Mouse (Mus musculus): Measurements from ENCODE around the gene Meis3. TPM values are rescaled to one million over a fixed set of nuclear protein-coding genes. Genes with fewer than 3 reads are reported as not detected.

Meis3 gene
- total RNA-seq, 2 experiments from 2014 or later: 3.9 to 4.9 TPM

GRCm38 (mm10) chr7:16207496-16207895 is 32.6 kb downstream of the Meis3 start:
- peak in 1 of 2 experiments; percentile 25 for DNase-seq
- intact Hi-C loops (cut with DNase I): no loop called here

- intact Hi-C loops (cut with DNase I): no loop called here
- DNase-seq: no peak
Measured at GRCm38 (mm10) chr7:16208781-16209665, 34.1 kb downstream of the Meis3 start.

- DNase-seq: no peak
- intact Hi-C loops (cut with DNase I): no loop called here
Measured at GRCm38 (mm10) chr7:16210862-16211365, 36.0 kb downstream of the Meis3 start.

GRCm38 (mm10) chr7:16213196-16213595 is 38.3 kb downstream of the Meis3 start:
- no peak for DNase-seq
- intact Hi-C loops (cut with DNase I): no loop called here

- no peak for DNase-seq
- intact Hi-C loops (cut with DNase I): no loop called here
Measured at GRCm38 (mm10) chr7:16213986-16214385, 39.1 kb downstream of the Meis3 start.

GRCm38 (mm10) chr7:16221582-16222272 is 46.8 kb downstream of the Meis3 start, which contains the start of gene Dhx34:
TSS of gene Dhx34 (minus strand) at chr7:16222037.
- DNase-seq: peak; percentile 96 to 97
- intact Hi-C loops (cut with DNase I): loop anchor here (5.0 kb wide), 1 partner anchor 41 kb away; no protein-coding TSS in a partner anchor

- peak in 1 of 2 experiments; percentile 30 for DNase-seq
- intact Hi-C loops (cut with DNase I): no loop called here
Measured at GRCm38 (mm10) chr7:16229869-16230268, 55.0 kb downstream of the Meis3 start.

Other genes with a start within 250 kb of the Meis3 start
- 100 to 1,000 TPM; 137 to 141 TPM for gene Nop53, start 229.0 kb upstream of the Meis3 start, total RNA-seq (2021)
- gene Ehd2, start 207.5 kb upstream of the Meis3 start, total RNA-seq (2021): 100 to 1,000 TPM in 1 of 2 experiments, 10 to 100 TPM in 1; 93.1 to 131 TPM
- 1 to 10 TPM; 8.1 to 8.2 TPM for gene Bicra, start 127.2 kb upstream of the Meis3 start, total RNA-seq (2021)
- not detected for gene Zfp541, start 113.3 kb upstream of the Meis3 start, total RNA-seq (2021)
- 10 to 100 TPM; 81.3 to 84.7 TPM for gene Napa, start 76.6 kb upstream of the Meis3 start, total RNA-seq (2021)
- 10 to 100 TPM; 23.0 to 23.1 TPM for gene Kptn, start 55.2 kb upstream of the Meis3 start, total RNA-seq (2021)
- gene Slc8a2, start 45.3 kb upstream of the Meis3 start, total RNA-seq (2021): 1 to 10 TPM in 1 of 2 experiments, under 1 TPM in 1; 0.67 to 1.1 TPM
- gene Dhx34, start 46.9 kb downstream of the Meis3 start, total RNA-seq (2021): 1 to 10 TPM; 7.9 to 8.7 TPM
- gene C5ar2, start 69.1 kb downstream of the Meis3 start, total RNA-seq (2021): 1 to 10 TPM; 1.2 to 1.7 TPM
- gene C5ar1, start 84.5 kb downstream of the Meis3 start, total RNA-seq (2021): 1 to 10 TPM; 6.4 to 7.8 TPM
- 10 to 100 TPM; 17.0 to 17.8 TPM for gene Inafm1, start 98.5 kb downstream of the Meis3 start, total RNA-seq (2021)
- 10 to 100 TPM; 34.6 to 36.9 TPM for gene Ccdc9, start 111.7 kb downstream of the Meis3 start, total RNA-seq (2021)
- 1 to 10 TPM; 3.1 to 5.0 TPM for gene Bbc3, start 133.3 kb downstream of the Meis3 start, total RNA-seq (2021)
- gene Sae1, start 212.7 kb downstream of the Meis3 start, total RNA-seq (2021): 10 to 100 TPM; 33.6 to 35.7 TPM
- 10 to 100 TPM; 28.9 to 37.8 TPM for gene Zc3h4, start 225.8 kb downstream of the Meis3 start, total RNA-seq (2021)